Mouse (Mus musculus) brain, embryonic 14.5 days (tissue): ENCODE results near the gene Spata17.

Experiments used
- CTCF ChIP-seq: fragments of 200-500 bp; IDR thresholded peaks from 2 replicates; pipeline ENCODE4 v1.5.1; 2012; ENCODE audit warnings: inconsistent platforms, mild to moderate bottlenecking, moderate library complexity, borderline replicate concordance; ENCODE audit not compliant: insufficient read depth, insufficient read length; ENCODE audit errors: extremely low read depth
- POLR2A ChIP-seq: fragments of 200-500 bp; IDR thresholded peaks from 2 replicates; pipeline ENCODE4 v1.6.1; 2012; ENCODE audit warnings: mild to moderate bottlenecking, inconsistent platforms, borderline replicate concordance; ENCODE audit not compliant: poor library complexity, insufficient read depth, insufficient read length, severe bottlenecking; ENCODE audit errors: extremely low read depth

DNA sequence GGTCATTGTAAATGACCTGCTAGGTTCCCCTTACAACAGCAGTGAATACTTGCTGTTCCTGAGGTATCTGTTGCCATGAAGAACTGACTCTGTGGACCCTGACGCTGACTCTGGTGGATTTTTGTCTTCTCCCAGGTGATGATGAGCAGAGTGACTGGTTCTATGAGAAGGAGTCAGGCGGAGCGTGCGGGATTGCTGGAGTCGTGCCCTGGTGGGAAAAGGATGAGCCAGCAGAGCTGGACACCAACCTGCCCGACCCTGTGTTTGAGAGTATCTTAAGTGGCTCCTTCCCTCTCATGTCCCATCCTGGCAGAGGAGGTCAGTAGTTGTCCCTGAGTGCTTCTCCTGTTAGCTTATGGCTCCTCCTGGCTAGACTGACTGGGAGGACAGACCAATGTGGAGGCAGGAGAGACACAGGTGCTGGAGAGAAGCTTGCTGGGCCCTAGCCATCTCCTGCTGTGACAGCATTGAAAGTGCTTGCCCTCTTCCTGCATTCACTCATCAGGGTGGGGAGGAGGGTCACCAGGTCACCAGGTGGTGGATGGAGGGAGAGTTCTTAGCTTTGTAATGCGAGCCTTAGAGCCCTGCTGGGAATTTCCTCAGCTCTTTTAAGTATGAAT, 17.8 kb upstream of the Spata17 start:
- no peak for TF ChIP-seq POLR2A
- TF ChIP-seq CTCF, result no peak
